Mouse (Mus musculus) limb, embryonic 12.5 days (tissue): ENCODE measurements around the gene Mrps24. TPM values are rescaled to one million over a fixed set of nuclear protein-coding genes. Genes with fewer than 3 reads are reported as not detected.

ENCODE experiments used
- ATAC-seq: fragments of 200-750 bp; cut with Nextera tagmentation; 2 replicates; pipeline ENCODE4 v1.8.0; 2017; ENCODE audit warnings: low read depth, moderate TSS enrichment; ENCODE audit not compliant: insufficient number of reproducible peaks, insufficient read depth, low FRiP score, low TSS enrichment
- H3K27ac ChIP-seq: fragments of 300-500 bp; sonication (generic); 2 replicates; pipeline ENCODE4 v1.5.1; 2016; ENCODE audit warnings: mild to moderate bottlenecking, moderate library complexity
- H3K27me3 ChIP-seq: fragments of 300-500 bp; sonication (generic); 2 replicates; pipeline ENCODE4 v1.6.1; 2016; ENCODE audit warnings: mild to moderate bottlenecking, moderate library complexity
- H3K36me3 ChIP-seq: fragments of 300-500 bp; sonication (generic); 2 replicates; pipeline ENCODE4 v1.6.1; 2016; ENCODE audit warnings: mild to moderate bottlenecking, moderate library complexity
- H3K4me1 ChIP-seq: fragments of 300-500 bp; sonication (generic); replicated peaks from 2 replicates; pipeline ENCODE4 v1.6.1; 2016
- H3K4me2 ChIP-seq: fragments of 300-500 bp; sonication (generic); 2 replicates; pipeline ENCODE4 v1.6.1; 2016; ENCODE audit warnings: mild to moderate bottlenecking, moderate library complexity
- H3K4me3 ChIP-seq: fragments of 300-500 bp; sonication (generic); replicated peaks from 2 replicates; pipeline ENCODE4 v1.5.1; 2016; ENCODE audit warnings: mild to moderate bottlenecking
- H3K9ac ChIP-seq: fragments of 300-500 bp; sonication (generic); replicated peaks from 2 replicates; pipeline ENCODE4 v1.6.1; 2016; ENCODE audit warnings: mild to moderate bottlenecking, moderate library complexity
- H3K9me3 ChIP-seq: fragments of 300-500 bp; sonication (generic); 2 replicates; pipeline ENCODE4 v1.6.1; 2016; ENCODE audit warnings: mild to moderate bottlenecking, moderate library complexity
- WGBS: fragments of 180-500 bp; shearing (Covaris S2); methylation state at CpG from one replicate; pipeline ENCODE4 v1.1.7; 2016; 5-methylcytosine and 5-hydroxymethylcytosine counted together
- polyA plus RNA-seq: library from polyadenylated mRNA; unstranded; fragments of >200 nt; fragmentation: Nextera tagmentation; extraction: Ambion mirVana; gene quantifications from 2 replicates; pipeline ENCODE4 v1.2.1, GENCODE M21; 2016

Mrps24 gene
- polyA plus RNA-seq, 1 experiment from 2014 or later: 177 TPM

- 91% methylated on average over 5 of the region's 5 CpGs for WGBS
These were observed 21.7 kb upstream of the Mrps24 start for GRCm38 (mm10) chr11:5737137-5737536.

GRCm38 (mm10) chr11:5734323-5734722 lies 18.8 kb upstream of the Mrps24 start:
- Histone ChIP-seq H3K27ac (no peak overlapping the region), H3K27me3 (no peaks in the 10 kb centered on the region), H3K9ac (no peak overlapping the region), H3K9me3 (no peaks in the 10 kb centered on the region), H3K4me2 (no peak overlapping the region), H3K36me3 (peaks cover 6% of the 10 kb centered on the region; the same call in 1 of the 2 replicates), H3K4me1 (peaks cover 12% of the 10 kb centered on the region; the same call in 1 of the 2 replicates), H3K4me3 (no peak overlapping the region)
- 93% methylated on average over 4 of the region's 4 CpGs for WGBS
- no peak for ATAC-seq

More at GRCm38 (mm10) chr11:5737137-5737536, 21.7 kb upstream of the Mrps24 start:
- Histone ChIP-seq H3K4me2 (no peak overlapping the region), H3K4me3 (no peak overlapping the region), H3K27me3 (no peaks in the 10 kb centered on the region), H3K27ac (no peak overlapping the region), H3K36me3 (peaks cover 6% of the 10 kb centered on the region; the same call in 1 of the 2 replicates), H3K4me1 (peaks cover 21% of the 10 kb centered on the region), H3K9me3 (no peaks in the 10 kb centered on the region), H3K9ac (no peak overlapping the region)
- no peak for ATAC-seq

GRCm38 (mm10) chr11:5732401-5732800 lies 16.9 kb upstream of the Mrps24 start:
- H3K4me3 ChIP-seq: no peak overlapping the region
- no peaks in the 10 kb centered on the region for H3K27me3 ChIP-seq
- H3K36me3 ChIP-seq: peaks cover 6% of the 10 kb centered on the region; the same call in 1 of the 2 replicates
- H3K4me1 ChIP-seq: peaks cover 19% of the 10 kb centered on the region; the same call in 1 of the 2 replicates
- no peaks in the 10 kb centered on the region for H3K9me3 ChIP-seq
- H3K4me2 ChIP-seq: no peak overlapping the region
- H3K9ac ChIP-seq: no peak overlapping the region
- ATAC-seq: peak; percentile 66
- WGBS: 80% methylated on average over 5 of the region's 5 CpGs
- peak overlapping the region; percentile 46; the same call in 1 of the 2 replicates for H3K27ac ChIP-seq

- H3K4me1 ChIP-seq: peaks cover 19% of the 10 kb centered on the region; the same call in 1 of the 2 replicates
- no peaks in the 10 kb centered on the region for H3K27me3 ChIP-seq
- H3K36me3 ChIP-seq: peaks cover 9% of the 10 kb centered on the region
- H3K4me2 ChIP-seq: no peak overlapping the region
- 88% methylated on average over 9 of the region's 9 CpGs for WGBS
- no peak overlapping the region for H3K4me3 ChIP-seq
- H3K9me3 ChIP-seq: no peaks in the 10 kb centered on the region
- H3K27ac ChIP-seq: no peak overlapping the region
- ATAC-seq: no peak
- H3K9ac ChIP-seq: no peak overlapping the region
These were observed 14.1 kb upstream of the Mrps24 start for GRCm38 (mm10) chr11:5729582-5729981.

- WGBS: 89% methylated on average over 12 of the region's 12 CpGs
- Histone ChIP-seq H3K27me3 (no peaks in the 10 kb centered on the region), H3K4me1 (no peaks in the 10 kb centered on the region), H3K27ac (no peak overlapping the region), H3K9ac (no peak overlapping the region), H3K4me2 (no peak overlapping the region), H3K36me3 (peaks cover 74% of the 10 kb centered on the region), H3K4me3 (no peak overlapping the region), H3K9me3 (no peaks in the 10 kb centered on the region)
- ATAC-seq: no peak
These were observed 3.3 kb upstream of the Mrps24 start for GRCm38 (mm10) chr11:5718611-5719354.

- 95% methylated on average over 34 of the region's 34 CpGs for WGBS
- Histone ChIP-seq H3K9me3 (no peaks in the 10 kb centered on the region), H3K27ac (no peak overlapping the region), H3K9ac (no peak overlapping the region), H3K4me2 (no peak overlapping the region), H3K4me1 (no peaks in the 10 kb centered on the region), H3K36me3 (peaks cover 68% of the 10 kb centered on the region), H3K27me3 (no peaks in the 10 kb centered on the region), H3K4me3 (no peak overlapping the region)
- ATAC-seq: no peak
These were observed 1.6 kb upstream of the Mrps24 start for GRCm38 (mm10) chr11:5716938-5717705.

- Histone ChIP-seq H3K4me1 (no peaks in the 10 kb centered on the region), H3K27ac (no peak overlapping the region), H3K27me3 (no peaks in the 10 kb centered on the region), H3K4me3 (no peak overlapping the region), H3K4me2 (no peak overlapping the region), H3K9me3 (no peaks in the 10 kb centered on the region), H3K9ac (no peak overlapping the region), H3K36me3 (peaks cover 61% of the 10 kb centered on the region)
- 90% methylated on average over 11 of the region's 11 CpGs for WGBS
- no peak for ATAC-seq
These were observed 766 bp upstream of the Mrps24 start for GRCm38 (mm10) chr11:5716246-5716645.

GRCm38 (mm10) chr11:5715179-5715578 lies 301 bp downstream of the Mrps24 start:
- 83% methylated on average over 9 of the region's 9 CpGs for WGBS
- no peak overlapping the region for H3K27ac ChIP-seq
- H3K4me1 ChIP-seq: no peaks in the 10 kb centered on the region
- H3K4me3 ChIP-seq: no peak overlapping the region
- no peaks in the 10 kb centered on the region for H3K9me3 ChIP-seq
- H3K36me3 ChIP-seq: peaks cover 57% of the 10 kb centered on the region
- no peak overlapping the region for H3K9ac ChIP-seq
- no peak for ATAC-seq
- H3K27me3 ChIP-seq: no peaks in the 10 kb centered on the region
- H3K4me2 ChIP-seq: no peak overlapping the region

GRCm38 (mm10) chr11:5707530-5708353 lies 7.7 kb downstream of the Mrps24 start:
- ATAC-seq: peak; percentile 92
- 20% methylated on average over 47 of the region's 50 CpGs for WGBS
- Histone ChIP-seq H3K27me3 (no peaks in the 10 kb centered on the region), H3K27ac (peak overlapping the region; percentile 75), H3K36me3 (peaks cover 26% of the 10 kb centered on the region), H3K9ac (peak overlapping the region; percentile 82), H3K4me1 (peaks cover 11% of the 10 kb centered on the region), H3K9me3 (no peaks in the 10 kb centered on the region), H3K4me3 (peak overlapping the region; percentile 72), H3K4me2 (peak overlapping the region; percentile 75)

GRCm38 (mm10) chr11:5706874-5707529 lies 8.5 kb downstream of the Mrps24 start:
- H3K27ac ChIP-seq: peak overlapping the region; percentile 75
- H3K4me2 ChIP-seq: peak overlapping the region; percentile 75
- peak overlapping the region; percentile 72 for H3K4me3 ChIP-seq
- peaks cover 11% of the 10 kb centered on the region for H3K4me1 ChIP-seq
- peak overlapping the region; percentile 82 for H3K9ac ChIP-seq
- WGBS: 1% methylated on average over 43 of the region's 43 CpGs
- ATAC-seq: peak; percentile 63
- H3K9me3 ChIP-seq: no peaks in the 10 kb centered on the region
- peaks cover 25% of the 10 kb centered on the region for H3K36me3 ChIP-seq
- no peaks in the 10 kb centered on the region for H3K27me3 ChIP-seq
